Mouse (Mus musculus): ENCODE measurements around the gene Il6ra. TPM values are rescaled to one million over a fixed set of nuclear protein-coding genes. Genes with fewer than 3 reads are reported as not detected.
A peak's percentile ranks its signal among the peaks of the same experiment; 100 is the strongest.
"Not testable (repeated sequence)": the region's sequence is repeated elsewhere in the genome, so short reads cannot be mapped to it uniquely, and the experiment has no call there.

Gene Il6ra
- polyA plus RNA-seq, 1 experiment from 2014 or later: 1.2 TPM

- Histone ChIP-seq H3K4me3 (replicated peaks) (no peak overlapping the region), H3K9me3 (replicated peaks) (no peaks in the 10 kb centered on the region), H3K4me2 (no peak overlapping the region), H3K36me3 (no peaks in the 10 kb centered on the region), H3K9ac (replicated peaks) (no peak overlapping the region), H3K4me1 (peaks cover 14% of the 10 kb centered on the region), H3K27me3 (replicated peaks) (no peaks in the 10 kb centered on the region), H3K27ac (replicated peaks) (no peak overlapping the region)
- no peak for ATAC-seq (ENCODE audit: low FRiP score)
- 76% methylated on average over 8 of the region's 8 CpGs for WGBS
These were observed 41.6 kb downstream of the Il6ra start for GRCm38 (mm10) chr3:89871339-89871914.

- no peak overlapping the region for H3K27ac ChIP-seq (replicated peaks)
- ATAC-seq (ENCODE audit: low FRiP score): no peak
- H3K4me3 ChIP-seq (replicated peaks): no peak overlapping the region
- 85% methylated on average over 22 of the region's 22 CpGs for WGBS
- no peak overlapping the region for H3K4me2 ChIP-seq
- no peak overlapping the region for H3K9ac ChIP-seq (replicated peaks)
- H3K36me3 ChIP-seq: no peaks in the 10 kb centered on the region
- H3K27me3 ChIP-seq (replicated peaks): no peaks in the 10 kb centered on the region
- H3K9me3 ChIP-seq (replicated peaks): no peaks in the 10 kb centered on the region
- peaks cover 14% of the 10 kb centered on the region for H3K4me1 ChIP-seq
These were observed 42.3 kb downstream of the Il6ra start for GRCm38 (mm10) chr3:89870472-89871271.

- Histone ChIP-seq H3K4me1 (peaks cover 20% of the 10 kb centered on the region), H3K9me3 (replicated peaks) (no peaks in the 10 kb centered on the region), H3K36me3 (no peaks in the 10 kb centered on the region), H3K27me3 (replicated peaks) (no peaks in the 10 kb centered on the region), H3K9ac (replicated peaks) (no peak overlapping the region), H3K4me2 (no peak overlapping the region), H3K4me3 (replicated peaks) (no peak overlapping the region), H3K27ac (replicated peaks) (no peak overlapping the region)
- no peak for ATAC-seq (ENCODE audit: low FRiP score)
- 69% methylated on average over 9 of the region's 9 CpGs for WGBS
These were observed 43.4 kb downstream of the Il6ra start for GRCm38 (mm10) chr3:89869556-89869955.

GRCm38 (mm10) chr3:89868956-89869355 lies 44.0 kb downstream of the Il6ra start:
- H3K4me3 ChIP-seq (replicated peaks): no peak overlapping the region
- H3K36me3 ChIP-seq: no peaks in the 10 kb centered on the region
- H3K4me1 ChIP-seq: peaks cover 20% of the 10 kb centered on the region
- no peak overlapping the region for H3K4me2 ChIP-seq
- 51% methylated on average over 9 of the region's 9 CpGs for WGBS
- H3K27ac ChIP-seq (replicated peaks): peak overlapping the region; percentile 34; the same call in 1 of the 2 replicates
- no peaks in the 10 kb centered on the region for H3K9me3 ChIP-seq (replicated peaks)
- no peak overlapping the region for H3K9ac ChIP-seq (replicated peaks)
- ATAC-seq (ENCODE audit: low FRiP score): no peak
- no peaks in the 10 kb centered on the region for H3K27me3 ChIP-seq (replicated peaks)

- Histone ChIP-seq H3K9ac (replicated peaks) (no peak overlapping the region), H3K27ac (replicated peaks) (peak overlapping the region; percentile 34; the same call in 1 of the 2 replicates), H3K4me3 (replicated peaks) (no peak overlapping the region), H3K36me3 (no peaks in the 10 kb centered on the region), H3K27me3 (replicated peaks) (no peaks in the 10 kb centered on the region), H3K9me3 (replicated peaks) (no peaks in the 10 kb centered on the region), H3K4me1 (peaks cover 20% of the 10 kb centered on the region), H3K4me2 (peak overlapping the region; percentile 15; the same call in 1 of the 2 replicates)
- WGBS: 21% methylated on average over 7 of the region's 7 CpGs
- ATAC-seq (ENCODE audit: low FRiP score): peak; percentile 74
These were observed 44.6 kb downstream of the Il6ra start for GRCm38 (mm10) chr3:89868357-89868756.

- peak; percentile 88 for ATAC-seq (ENCODE audit: low FRiP score)
- H3K9me3 ChIP-seq (replicated peaks): no peaks in the 10 kb centered on the region
- no peaks in the 10 kb centered on the region for H3K36me3 ChIP-seq
- no peak overlapping the region for H3K4me2 ChIP-seq
- H3K4me1 ChIP-seq: peaks cover 20% of the 10 kb centered on the region
- 0 out of 2 replicates have a peak overlapping the region, but pooled peaks have one; percentile 49 for H3K27ac ChIP-seq (replicated peaks)
- 44% methylated on average over 4 of the region's 4 CpGs for WGBS
- no peaks in the 10 kb centered on the region for H3K27me3 ChIP-seq (replicated peaks)
- H3K9ac ChIP-seq (replicated peaks): no peak overlapping the region
- H3K4me3 ChIP-seq (replicated peaks): no peak overlapping the region
These were observed 45.3 kb downstream of the Il6ra start for GRCm38 (mm10) chr3:89867651-89868050.

GRCm38 (mm10) chr3:89865764-89866163 lies 47.2 kb downstream of the Il6ra start:
- Histone ChIP-seq H3K27me3 (replicated peaks) (no peaks in the 10 kb centered on the region), H3K27ac (replicated peaks) (no peak overlapping the region), H3K4me3 (replicated peaks) (no peak overlapping the region), H3K4me2 (no peak overlapping the region), H3K36me3 (no peaks in the 10 kb centered on the region), H3K9ac (replicated peaks) (no peak overlapping the region), H3K9me3 (replicated peaks) (no peaks in the 10 kb centered on the region), H3K4me1 (peaks cover 25% of the 10 kb centered on the region)
- 85% methylated on average over 4 of the region's 4 CpGs for WGBS
- ATAC-seq (ENCODE audit: low FRiP score): no peak

- no peaks in the 10 kb centered on the region for H3K27me3 ChIP-seq (replicated peaks)
- H3K4me1 ChIP-seq: peaks cover 23% of the 10 kb centered on the region
- no peak overlapping the region for H3K27ac ChIP-seq (replicated peaks)
- H3K36me3 ChIP-seq: no peaks in the 10 kb centered on the region
- 53% methylated on average over 6 of the region's 6 CpGs for WGBS
- H3K4me2 ChIP-seq: no peak overlapping the region
- no peak overlapping the region for H3K4me3 ChIP-seq (replicated peaks)
- ATAC-seq (ENCODE audit: low FRiP score): no peak
- H3K9me3 ChIP-seq (replicated peaks): no peaks in the 10 kb centered on the region
- H3K9ac ChIP-seq (replicated peaks): no peak overlapping the region
These were observed 48.0 kb downstream of the Il6ra start for GRCm38 (mm10) chr3:89865020-89865419.

GRCm38 (mm10) chr3:89863716-89864509 lies 49.1 kb downstream of the Il6ra start:
- Histone ChIP-seq H3K9me3 (replicated peaks) (no peaks in the 10 kb centered on the region), H3K4me2 (no peak overlapping the region), H3K4me3 (replicated peaks) (no peak overlapping the region), H3K27me3 (replicated peaks) (no peaks in the 10 kb centered on the region), H3K36me3 (no peaks in the 10 kb centered on the region), H3K27ac (replicated peaks) (no peak overlapping the region), H3K9ac (replicated peaks) (no peak overlapping the region), H3K4me1 (peaks cover 23% of the 10 kb centered on the region)
- 85% methylated on average over 9 of the region's 9 CpGs for WGBS
- ATAC-seq (ENCODE audit: low FRiP score): no peak

- H3K27ac ChIP-seq (replicated peaks); H3K9ac ChIP-seq (replicated peaks); H3K27me3 ChIP-seq (replicated peaks); H3K36me3 ChIP-seq; H3K4me3 ChIP-seq (replicated peaks); H3K4me2 ChIP-seq; ATAC-seq (ENCODE audit: low FRiP score); H3K9me3 ChIP-seq (replicated peaks): not testable (repeated sequence)
- 83% methylated on average over 3 of the region's 3 CpGs for WGBS
- peaks cover 19% of the 10 kb centered on the region for H3K4me1 ChIP-seq
These were observed 49.7 kb downstream of the Il6ra start for GRCm38 (mm10) chr3:89863276-89863675.

GRCm38 (mm10) chr3:89862182-89862761 lies 50.7 kb downstream of the Il6ra start:
- H3K4me3 ChIP-seq (replicated peaks): no peak overlapping the region

More at GRCm38 (mm10) chr3:89862182-89862761, 50.7 kb downstream of the Il6ra start:
- no peak for ATAC-seq (ENCODE audit: low FRiP score)
- Histone ChIP-seq H3K9me3 (replicated peaks) (no peaks in the 10 kb centered on the region), H3K4me2 (no peak overlapping the region), H3K36me3 (no peaks in the 10 kb centered on the region), H3K27me3 (replicated peaks) (no peaks in the 10 kb centered on the region), H3K4me1 (peaks cover 12% of the 10 kb centered on the region), H3K27ac (replicated peaks) (no peak overlapping the region), H3K9ac (replicated peaks) (no peak overlapping the region)
- 88% methylated on average over 8 of the region's 8 CpGs for WGBS
